Mouse (Mus musculus): Measurements from ENCODE around the gene Txnrd1.

Txnrd1 gene

GRCm38 (mm10) chr10:82818661-82819060, 15.1 kb upstream of the Txnrd1 start:
- DNase-seq = no peak

- no peak for DNase-seq
These were observed 10.5 kb upstream of the Txnrd1 start for GRCm38 (mm10) chr10:82823108-82823778.

GRCm38 (mm10) chr10:82823779-82824177, 10.0 kb upstream of the Txnrd1 start:
- DNase-seq = no peak

GRCm38 (mm10) chr10:82824541-82824940, 9.2 kb upstream of the Txnrd1 start:
- DNase-seq = no peak

- DNase-seq = peak; percentile 20 to 30
These were observed 7.2 kb upstream of the Txnrd1 start for GRCm38 (mm10) chr10:82826516-82826915.

GRCm38 (mm10) chr10:82835898-82836297, 2.1 kb downstream of the Txnrd1 start:
- DNase-seq = no peak

GRCm38 (mm10) chr10:82838390-82838789, 4.6 kb downstream of the Txnrd1 start:
- DNase-seq = no peak

- DNase-seq = no peak
These were observed 10.3 kb downstream of the Txnrd1 start for GRCm38 (mm10) chr10:82844090-82844489.

- no peak for DNase-seq
These were observed 11.0 kb downstream of the Txnrd1 start for GRCm38 (mm10) chr10:82844731-82845130.

GRCm38 (mm10) chr10:82847821-82848459, 14.2 kb downstream of the Txnrd1 start:
- no peak for DNase-seq

GRCm38 (mm10) chr10:82849686-82850353, 16.1 kb downstream of the Txnrd1 start:
- no peak for DNase-seq

- DNase-seq = no peak
These were observed 16.6 kb downstream of the Txnrd1 start for GRCm38 (mm10) chr10:82850354-82850752.

- DNase-seq = no peak
These were observed 18.0 kb downstream of the Txnrd1 start for GRCm38 (mm10) chr10:82851751-82852150.

- DNase-seq = peak; percentile 24 to 28
These were observed 24.4 kb downstream of the Txnrd1 start for GRCm38 (mm10) chr10:82858032-82858680.

GRCm38 (mm10) chr10:82858691-82859532, 25.2 kb downstream of the Txnrd1 start:
- peak; percentile 92 to 94 for DNase-seq

- peak; percentile 55 to 57 for DNase-seq
These were observed 25.8 kb downstream of the Txnrd1 start for GRCm38 (mm10) chr10:82859533-82859915.

- DNase-seq = peak; percentile 81 to 82
These were observed 26.6 kb downstream of the Txnrd1 start for GRCm38 (mm10) chr10:82860181-82860928.

GRCm38 (mm10) chr10:82860929-82861315, 27.2 kb downstream of the Txnrd1 start:
- peak; percentile 11 to 21 for DNase-seq

GRCm38 (mm10) chr10:82863106-82863680, 29.4 kb downstream of the Txnrd1 start:
- DNase-seq = peak; percentile 41 to 59

GRCm38 (mm10) chr10:82863827-82864226, 30.1 kb downstream of the Txnrd1 start:
- DNase-seq = peak; percentile 49 to 63

GRCm38 (mm10) chr10:82866356-82866755, 32.6 kb downstream of the Txnrd1 start, which contains the start of gene Eid3:
Eid3 (plus strand) TSS chr10:82866626.
- DNase-seq = peak; percentile 46 to 50
